Mouse (Mus musculus) kidney, adult 2 months (tissue): ENCODE measurements at regions not wholly inside any gene's neighbourhood (a gene's known extent, or its start where the extent isn't known, plus 50 kb on each side); places are given as distances from the start of the nearest gene placed in this dataset.

ENCODE experiments used
- CTCF ChIP-seq: fragments of 200-500 bp; conservative IDR thresholded peaks from 2 replicates; pipeline ENCODE4 v1.5.1; 2011; ENCODE audit warnings: low read depth, mild to moderate bottlenecking, control low read depth, low read length, moderate library complexity, mixed read lengths; ENCODE audit not compliant: insufficient read depth, insufficient read length
- POLR2A ChIP-seq: fragments of 200-500 bp; IDR thresholded peaks from one replicate; pipeline ENCODE4 v1.6.1; 2011; ENCODE audit warnings: low read depth, low read length, control low read depth

GRCm38 (mm10) chr12:70588234-70588633, 135.3 kb downstream of the Tmx1 start:
- TF ChIP-seq CTCF, result no peak
- TF ChIP-seq POLR2A, result no peak
